7 mouse cellular contexts compared by ENCODE assay signal in the genomic region with DNA sequence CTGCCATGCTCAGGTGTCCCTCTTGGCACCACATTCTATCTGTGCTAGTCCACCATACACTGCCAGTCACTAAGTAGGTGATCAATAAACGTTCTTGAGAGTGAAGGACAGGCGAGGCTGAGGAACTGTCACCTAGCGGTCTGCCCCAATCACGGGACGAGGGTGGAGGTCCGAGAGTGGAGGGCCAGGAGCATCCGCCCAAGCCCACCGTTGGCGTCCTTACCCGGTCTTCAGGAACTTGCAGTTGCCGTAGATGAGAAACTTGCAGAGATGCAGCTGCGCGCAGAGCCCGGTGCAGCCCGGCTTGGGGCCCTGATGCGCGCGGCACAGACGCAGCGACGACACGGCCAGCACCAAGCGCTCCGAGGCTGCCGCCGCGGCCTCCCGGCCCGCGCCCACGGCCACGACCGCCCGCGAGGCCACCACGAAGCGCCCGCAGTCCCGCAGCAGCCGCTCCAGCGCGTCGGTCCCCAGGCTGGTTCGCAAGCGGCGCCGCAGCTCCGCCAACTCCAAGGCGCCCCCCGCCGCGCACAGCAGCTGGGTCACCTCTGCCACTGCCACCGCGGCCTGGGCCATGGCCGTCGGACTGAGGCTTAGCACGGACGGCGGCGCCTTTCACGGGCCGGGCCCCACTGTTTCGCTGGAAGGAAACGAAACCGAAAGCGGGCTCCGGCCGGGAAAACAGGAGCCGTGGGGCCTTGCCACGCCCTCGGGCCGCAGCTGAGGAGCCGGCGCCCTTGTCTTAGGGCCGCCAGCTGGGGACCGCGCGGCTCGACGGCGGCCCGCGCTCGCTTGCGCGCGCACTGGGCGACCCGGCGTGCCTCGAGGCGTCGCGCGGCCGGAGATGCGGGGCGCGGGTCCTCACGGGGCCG. TPM values are rescaled to one million over a fixed set of nuclear protein-coding genes. Genes with fewer than 3 reads are reported as not detected.
DNase-seq lines count a peak whose midpoint lies in the region; ATAC-seq and TF ChIP-seq lines count a peak whose summit lies in the region.

A gene (minus strand): TSS at position 766 of the 872 bp plus-strand sequence.

- 3% methylated on average over 101 of the region's 101 CpGs for WGBS in embryonic facial prominence, embryonic 10.5 days
- WGBS in intestine, postnatal 0 days = 2% methylated on average over 99 of the region's 101 CpGs
- WGBS in limb, embryonic 12.5 days = 2% methylated on average over 101 of the region's 101 CpGs
- 2% methylated on average over 91 of the region's 101 CpGs for WGBS in midbrain, embryonic 13.5 days
- WGBS in small intestine, adult 2 months = 1% methylated on average over 101 of the region's 101 CpGs

- H3K4me2 ChIP-seq in intestine, postnatal 0 days (replicated peaks; ENCODE audit: low read depth) = peak within 1 kb of the TSS; percentile 66
- H3K4me2 ChIP-seq in limb, embryonic 12.5 days = peak within 1 kb of the TSS; percentile 66
- peak within 1 kb of the TSS; percentile 60 for H3K4me2 ChIP-seq in midbrain, embryonic 13.5 days (replicated peaks)

- H3K27me3 ChIP-seq in embryonic facial prominence, embryonic 10.5 days (replicated peaks; ENCODE audit: low read depth, poor library complexity, severe bottlenecking) = peaks cover 76% of the 10 kb centered on the region
- H3K27me3 ChIP-seq in intestine, postnatal 0 days (replicated peaks; ENCODE audit: control insufficient read depth, insufficient read depth, low read length) = no peaks in the 10 kb centered on the region
- peaks cover 58% of the 10 kb centered on the region for H3K27me3 ChIP-seq in limb, embryonic 12.5 days
- peaks cover 56% of the 10 kb centered on the region for H3K27me3 ChIP-seq in midbrain, embryonic 13.5 days
- H3K27me3 ChIP-seq in small intestine, adult 2 months (ENCODE audit: control insufficient read depth, insufficient read depth, low read length) = no peaks in the 10 kb centered on the region

- H3K27ac ChIP-seq in embryonic facial prominence, embryonic 10.5 days (replicated peaks) = peak within 1 kb of the TSS; percentile 74
- peak within 1 kb of the TSS; percentile 86 for H3K27ac ChIP-seq in intestine, postnatal 0 days (ENCODE audit: low read depth, low read length)
- no peak within 1 kb of the TSS for H3K27ac ChIP-seq in limb, embryonic 12.5 days
- H3K27ac ChIP-seq in midbrain, embryonic 13.5 days = no peak within 1 kb of the TSS
- peak within 1 kb of the TSS; percentile 84 for H3K27ac ChIP-seq in small intestine, adult 2 months (ENCODE audit: insufficient read depth, low read depth, low read length)

- H3K4me1 ChIP-seq in embryonic facial prominence, embryonic 10.5 days = peaks cover 12% of the 10 kb centered on the region
- H3K4me1 ChIP-seq in intestine, postnatal 0 days (replicated peaks; ENCODE audit: control insufficient read depth, insufficient read depth, low read length) = 0 out of 2 replicates have a peak, but pooled peaks cover 8% of the 10 kb centered on the region
- H3K4me1 ChIP-seq in limb, embryonic 12.5 days (replicated peaks) = peaks cover 5% of the 10 kb centered on the region; the same call in 1 of the 2 replicates
- H3K4me1 ChIP-seq in midbrain, embryonic 13.5 days (replicated peaks) = peaks cover 7% of the 10 kb centered on the region; the same call in 1 of the 2 replicates
- H3K4me1 ChIP-seq in small intestine, adult 2 months (ENCODE audit: control insufficient read depth, insufficient read depth, insufficient read length, low read length) = peaks cover 10% of the 10 kb centered on the region; the same call in 1 of the 2 replicates

- H3K4me3 ChIP-seq in embryonic facial prominence, embryonic 10.5 days = peak within 1 kb of the TSS; percentile 68
- H3K4me3 ChIP-seq in intestine, postnatal 0 days (ENCODE audit: low read depth, low read length) = peak within 1 kb of the TSS; percentile 81
- H3K4me3 ChIP-seq in limb, embryonic 12.5 days (replicated peaks) = peak within 1 kb of the TSS; percentile 80
- peak within 1 kb of the TSS; percentile 61 for H3K4me3 ChIP-seq in midbrain, embryonic 13.5 days (replicated peaks)
- peak within 1 kb of the TSS; percentile 87 for H3K4me3 ChIP-seq in small intestine, adult 2 months (ENCODE audit: low read depth, low read length)

- H3K9me3 ChIP-seq in embryonic facial prominence, embryonic 10.5 days = peaks cover 7% of the 10 kb centered on the region
- H3K9me3 ChIP-seq in intestine, postnatal 0 days (ENCODE audit: control insufficient read depth) = no peaks in the 10 kb centered on the region
- H3K9me3 ChIP-seq in limb, embryonic 12.5 days = peaks cover 8% of the 10 kb centered on the region
- peaks cover 5% of the 10 kb centered on the region; the same call in 1 of the 2 replicates for H3K9me3 ChIP-seq in midbrain, embryonic 13.5 days

- H3K9ac ChIP-seq in intestine, postnatal 0 days (ENCODE audit: low read depth, low read length) = peak within 1 kb of the TSS; percentile 95
- peak within 1 kb of the TSS; percentile 80 for H3K9ac ChIP-seq in limb, embryonic 12.5 days (replicated peaks)
- H3K9ac ChIP-seq in midbrain, embryonic 13.5 days (replicated peaks) = peak within 1 kb of the TSS; percentile 49

- DNase-seq in adrenal gland, postnatal 14 days = peak; percentile 90
- DNase-seq in embryonic facial prominence, embryonic 10.5 days (ENCODE audit: low spot score) = peak; percentile 70

- H3K36me3 ChIP-seq in embryonic facial prominence, embryonic 10.5 days (replicated peaks) = no peaks in the 10 kb centered on the region
- H3K36me3 ChIP-seq in intestine, postnatal 0 days (ENCODE audit: control insufficient read depth, insufficient read depth) = 0 out of 2 replicates have a peak, but pooled peaks cover 12% of the 10 kb centered on the region
- no peaks in the 10 kb centered on the region for H3K36me3 ChIP-seq in limb, embryonic 12.5 days
- H3K36me3 ChIP-seq in midbrain, embryonic 13.5 days = no peaks in the 10 kb centered on the region
- H3K36me3 ChIP-seq in small intestine, adult 2 months (ENCODE audit: control insufficient read depth, insufficient read depth, low read length) = peaks cover 8% of the 10 kb centered on the region

- peak; percentile 64 for TF ChIP-seq POLR2A in small intestine, adult 2 months (IDR thresholded peaks at IDR 0.05; ENCODE audit: low read depth, low read length)

- TF ChIP-seq CTCF in intestine, postnatal 0 days (IDR thresholded peaks at IDR 0.05; ENCODE audit: low read depth) = no peak
- no peak for TF ChIP-seq CTCF in small intestine, adult 2 months (IDR thresholded peaks at IDR 0.05; ENCODE audit: extremely low read depth, insufficient read length, insufficient replicate concordance, low read depth, low read length)

- peak; percentile 90 for ATAC-seq in granulocyte monocyte progenitor cell, adult 5-6 weeks (replicated peaks; ENCODE audit: poor library complexity, severe bottlenecking)
- ATAC-seq in intestine, postnatal 0 days = peak; percentile 87
- ATAC-seq in limb, embryonic 12.5 days (ENCODE audit: insufficient number of reproducible peaks, insufficient read depth, low FRiP score, low TSS enrichment, low read depth) = peak; percentile 63; the same call in 1 of the 2 replicates
- peak; percentile 80 for ATAC-seq in midbrain, embryonic 13.5 days

RNA-seq across cellular contexts. Expression of the gene that starts here (rescaled TPM):
- total RNA-seq in adrenal gland, postnatal 14 days (2021) = 15.6 and 16.0 TPM in 2 replicates
- polyA plus RNA-seq in embryonic facial prominence, embryonic 10.5 days (2016; fragmentation: Nextera tagmentation; extraction: Ambion mirVana) = 0.72 and 1.3 TPM in 2 replicates
- 1.6 and 6.7 TPM in 2 replicates for total RNA-seq in granulocyte monocyte progenitor cell, adult 5-6 weeks (2014; fragmentation: Nextera tagmentation)
- total RNA-seq in granulocyte monocyte progenitor cell, adult 5-6 weeks (2017) = 4.3 and 4.5 TPM in 2 replicates
- polyA plus RNA-seq in intestine, postnatal 0 days (2015; fragmentation: Nextera tagmentation; extraction: Ambion mirVana) = 18.9 and 21.1 TPM in 2 replicates
- 5.9 and 7.0 TPM in 2 replicates for polyA plus RNA-seq in limb, embryonic 12.5 days (2016; fragmentation: Nextera tagmentation; extraction: Ambion mirVana)
- polyA plus RNA-seq in midbrain, embryonic 13.5 days (2015; fragmentation: Nextera tagmentation; extraction: Ambion mirVana) = 1.4 and 1.7 TPM in 2 replicates
- polyA plus RNA-seq in small intestine, adult 2 months (2012; rRNA removed) = 35.0 and 103 TPM in 2 replicates

Comparison
In these comparisons a context has a peak if more than half of its experiments do, and no peak if none do; other contexts are left out.
1. H3K27ac ChIP-seq: peak in embryonic facial prominence, embryonic 10.5 days (single experiment), intestine, postnatal 0 days (single experiment) and small intestine, adult 2 months (single experiment); none in limb, embryonic 12.5 days (single experiment) and midbrain, embryonic 13.5 days (single experiment).
2. Peak in every context shown above with its lines, with median percentiles within 50 percentile points of each other: H3K4me3 ChIP-seq, ATAC-seq, H3K4me2 ChIP-seq and H3K9ac ChIP-seq.